Mouse (Mus musculus): ENCODE measurements around the gene Pdik1l. TPM values are rescaled to one million over a fixed set of nuclear protein-coding genes. Genes with fewer than 3 reads are reported as not detected.
A peak's percentile ranks its signal among the peaks of the same experiment; 100 is the strongest.

The Pdik1l gene
- polyA plus RNA-seq, 1 experiment, result 7.8 TPM

DNA sequence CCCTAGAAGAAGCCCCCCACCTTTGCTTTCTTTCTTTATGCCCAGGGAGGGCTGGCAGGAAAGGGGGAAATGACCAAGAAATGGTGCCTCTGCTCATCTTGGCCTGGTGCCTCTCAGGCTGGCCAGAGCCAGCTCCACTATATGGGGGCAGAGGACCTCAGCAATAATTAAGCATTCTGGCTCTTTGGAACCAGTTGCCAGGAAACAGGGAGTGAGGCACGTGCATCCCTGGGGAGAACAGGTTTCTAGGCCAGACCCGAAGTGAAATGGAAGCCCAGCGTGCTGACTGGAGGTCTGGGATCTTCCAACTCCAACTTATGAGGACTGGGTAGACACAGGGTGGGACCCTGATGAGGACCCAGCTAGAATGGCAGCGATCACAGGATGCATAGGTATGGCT is 41.4 kb downstream of the Pdik1l start:
- Histone ChIP-seq H3K27ac (replicated peaks; ENCODE audit: low read depth, low read length) (no peak overlapping the region), H3K4me1 (ENCODE audit: control insufficient read depth, insufficient read depth, insufficient read length, low read length) (peaks cover 5% of the 10 kb centered on the region), H3K4me3 (ENCODE audit: insufficient read depth, low read depth, low read length) (no peak overlapping the region)

DNA sequence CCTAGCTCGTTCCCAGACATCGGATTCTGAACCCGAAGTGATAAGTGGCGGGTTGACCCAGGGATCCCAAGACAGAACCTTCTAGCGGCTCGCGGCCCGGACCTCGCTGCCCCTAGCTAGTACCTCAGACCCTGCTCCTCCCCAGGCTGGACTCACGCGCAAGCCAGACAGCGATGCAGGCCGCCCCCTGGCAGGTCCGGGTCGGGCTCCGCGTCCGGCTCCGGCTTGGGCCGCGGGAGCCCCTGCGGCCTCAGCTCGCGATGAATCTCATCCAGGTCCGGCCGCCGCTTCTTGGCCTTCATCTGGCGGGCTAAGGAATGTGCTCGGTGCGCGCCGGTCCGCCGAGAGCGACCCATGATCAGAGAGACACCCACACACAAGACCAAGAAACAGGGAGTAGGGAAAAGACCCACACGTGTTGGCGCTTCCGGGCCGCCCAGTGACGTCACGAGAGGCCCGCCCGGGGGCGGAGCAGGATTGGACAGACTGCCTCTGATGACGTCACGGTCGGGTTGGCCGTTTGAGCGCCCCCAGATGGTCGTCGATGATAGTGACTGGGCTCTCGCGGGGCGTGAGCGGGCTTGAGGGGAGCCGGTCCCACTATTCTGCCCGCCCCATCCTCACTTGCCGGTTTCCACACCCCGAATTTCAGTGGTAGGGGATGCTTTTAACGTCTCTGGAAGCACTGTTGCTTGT is 42.4 kb downstream of the Pdik1l start, which contains the start of gene Zfp593:
Zfp593 (minus strand) TSS at position 445 of the 696 bp plus-strand sequence.
- Histone ChIP-seq H3K27ac (replicated peaks; ENCODE audit: low read depth, low read length) (no peak within 1 kb of the TSS), H3K4me1 (ENCODE audit: control insufficient read depth, insufficient read depth, insufficient read length, low read length) (peaks cover 5% of the 10 kb centered on the region), H3K4me3 (ENCODE audit: insufficient read depth, low read depth, low read length) (peak within 1 kb of the TSS; percentile 93)

DNA sequence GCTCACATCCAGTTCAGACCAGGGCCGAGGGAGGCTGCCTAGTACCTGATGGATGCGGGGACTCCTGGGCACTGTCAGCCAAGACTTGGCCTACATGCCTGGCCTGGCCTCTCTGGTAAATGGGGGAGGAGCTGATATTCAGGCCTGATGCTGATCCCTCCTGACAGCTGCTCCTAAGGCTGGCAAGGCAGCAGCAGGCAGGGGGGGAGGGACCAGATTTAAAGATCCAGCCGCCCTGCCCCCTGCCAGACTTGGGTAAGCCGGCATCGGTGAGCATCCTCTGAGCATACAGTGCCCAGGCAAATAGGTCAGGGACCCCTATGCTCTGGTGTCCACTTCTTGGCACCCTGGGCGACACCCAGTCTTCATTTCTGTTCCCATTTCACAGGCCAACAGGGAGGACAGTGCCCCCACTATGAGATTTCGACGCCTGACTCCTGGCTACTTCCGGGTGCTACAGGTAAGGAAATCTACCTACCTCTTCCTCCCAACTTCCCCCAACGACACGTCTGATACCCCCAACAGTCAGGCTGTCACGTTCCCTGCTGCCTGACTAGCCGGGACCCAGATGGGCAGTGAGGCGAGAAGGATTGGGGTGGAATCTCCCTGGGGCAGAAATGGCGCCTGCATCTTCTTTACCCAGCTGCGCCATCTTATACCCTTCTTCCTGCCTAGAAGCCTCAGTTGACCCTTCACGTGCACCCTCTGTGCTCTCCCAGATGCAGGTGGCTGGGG is 44.0 kb downstream of the Pdik1l start, which contains the start of gene E130218I03Rik:
E130218I03Rik (plus strand) TSS at position 147 of the 735 bp plus-strand sequence.
- Histone ChIP-seq H3K4me1 (ENCODE audit: control insufficient read depth, insufficient read depth, insufficient read length, low read length) (peaks cover 5% of the 10 kb centered on the region), H3K27ac (replicated peaks; ENCODE audit: low read depth, low read length) (no peak within 1 kb of the TSS), H3K4me3 (ENCODE audit: insufficient read depth, low read depth, low read length) (peak within 1 kb of the TSS; percentile 93)

DNA sequence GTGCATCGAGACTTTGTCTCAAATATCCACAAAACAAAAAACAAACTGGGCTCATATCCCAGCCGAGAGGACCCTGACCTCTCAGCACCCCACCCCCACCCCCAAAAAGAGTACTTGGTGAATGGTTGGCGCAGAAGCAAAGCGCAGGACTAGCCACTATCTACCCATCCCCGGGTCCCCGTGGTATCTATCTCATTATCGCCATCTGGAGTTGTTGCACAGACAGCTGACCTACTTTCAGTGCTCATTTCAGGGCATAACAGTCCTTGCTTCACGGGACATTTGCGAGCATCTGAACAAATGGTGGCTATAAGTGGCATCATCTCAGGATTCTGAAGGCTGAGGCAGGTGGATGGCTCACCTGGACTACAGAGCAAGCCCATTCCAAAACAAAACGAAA is 49.0 kb downstream of the Pdik1l start:
- Histone ChIP-seq H3K4me3 (ENCODE audit: insufficient read depth, low read depth, low read length) (no peak overlapping the region), H3K4me1 (ENCODE audit: control insufficient read depth, insufficient read depth, insufficient read length, low read length) (no peaks in the 10 kb centered on the region), H3K27ac (replicated peaks; ENCODE audit: low read depth, low read length) (no peak overlapping the region)

DNA sequence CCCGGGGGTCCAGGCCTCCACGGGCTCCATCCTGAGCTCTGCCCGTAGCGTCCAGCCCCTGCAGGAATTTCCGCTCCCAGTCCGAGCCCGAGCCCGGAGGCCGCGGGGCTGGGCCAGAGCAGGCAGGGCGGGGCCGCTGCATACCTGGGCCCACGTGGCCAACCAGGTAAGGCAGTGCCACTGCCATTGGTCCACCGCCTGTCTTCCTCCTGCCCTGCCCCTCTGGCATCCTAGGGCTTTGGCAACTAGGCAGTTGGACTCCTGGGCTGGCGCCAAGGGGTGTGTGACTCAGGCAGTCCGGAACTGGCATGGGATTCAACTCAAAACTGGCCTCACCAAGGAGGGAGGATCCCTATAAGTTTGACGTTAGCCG is 49.4 kb downstream of the Pdik1l start, which contains the start of gene Cnksr1:
Cnksr1 (minus strand) TSS at position 121 of the 373 bp plus-strand sequence.
- H3K4me3 ChIP-seq (ENCODE audit: insufficient read depth, low read depth, low read length), result no peak within 1 kb of the TSS; the same call in 1 of the 2 replicates
- H3K27ac ChIP-seq (replicated peaks; ENCODE audit: low read depth, low read length), result no peak within 1 kb of the TSS
- no peaks in the 10 kb centered on the region for H3K4me1 ChIP-seq (ENCODE audit: control insufficient read depth, insufficient read depth, insufficient read length, low read length)

DNA sequence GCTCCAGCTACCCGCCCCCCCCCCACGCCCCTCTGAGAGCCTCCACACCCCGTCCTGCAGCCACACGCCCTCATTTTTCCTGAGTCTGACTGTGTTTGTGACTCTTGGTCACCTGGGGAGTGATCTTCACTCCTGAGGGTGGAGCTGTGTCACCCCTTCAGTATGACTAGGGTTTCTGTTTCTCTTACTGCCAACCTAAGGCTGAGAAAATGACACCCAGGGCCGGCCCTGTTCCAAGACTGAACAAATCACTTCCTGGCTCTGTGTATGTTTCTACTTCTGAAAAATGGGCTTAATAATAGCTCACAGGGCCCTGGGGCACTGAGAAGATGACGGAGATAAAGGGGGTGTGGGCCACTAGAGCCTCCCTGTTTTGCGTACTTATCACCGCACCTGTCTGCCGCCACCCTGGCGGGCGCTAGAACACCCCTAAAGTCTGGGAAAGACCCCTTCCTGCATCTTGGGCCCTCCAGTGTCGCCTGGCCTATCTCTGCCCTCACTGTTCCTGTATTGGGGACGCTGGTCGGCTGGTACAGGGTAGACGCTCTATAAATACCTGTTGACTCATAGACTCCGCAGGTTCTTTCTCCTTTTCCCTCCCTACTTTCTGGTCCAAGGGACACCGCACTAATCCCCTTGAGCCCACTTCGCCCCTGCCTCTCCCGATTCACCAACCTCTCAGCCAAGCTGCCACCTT is 50.0 kb downstream of the Pdik1l start:
- H3K4me3 ChIP-seq (ENCODE audit: insufficient read depth, low read depth, low read length), result no peak overlapping the region; the same call in 1 of the 2 replicates
- no peak overlapping the region for H3K27ac ChIP-seq (replicated peaks; ENCODE audit: low read depth, low read length)

DNA sequence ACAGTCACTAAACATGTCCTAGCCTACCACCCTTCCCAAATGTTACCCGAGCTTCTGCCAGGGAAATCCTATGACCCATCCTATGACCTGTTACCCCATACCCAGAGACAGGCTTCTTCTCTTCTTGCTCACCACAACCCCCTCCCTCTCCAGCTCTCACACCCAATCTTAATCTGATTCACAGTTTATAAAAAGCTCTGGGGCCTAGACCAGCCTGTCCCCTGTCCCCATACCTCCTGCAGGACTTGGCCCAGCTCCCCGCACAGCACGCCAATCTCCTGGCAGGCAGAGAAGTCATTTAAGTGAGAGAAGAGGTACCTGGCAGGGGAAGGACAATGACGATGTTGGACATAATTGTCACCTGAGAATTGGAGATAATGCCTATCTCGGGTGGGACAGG is 52.8 kb downstream of the Pdik1l start:
- H3K27ac ChIP-seq (replicated peaks; ENCODE audit: low read depth, low read length), result no peak overlapping the region
- H3K4me1 ChIP-seq (ENCODE audit: control insufficient read depth, insufficient read depth, insufficient read length, low read length), result no peaks in the 10 kb centered on the region
- no peak overlapping the region for H3K4me3 ChIP-seq (ENCODE audit: insufficient read depth, low read depth, low read length)

More for the DNA sequence above, 50.0 kb downstream of the Pdik1l start:
- no peaks in the 10 kb centered on the region for H3K4me1 ChIP-seq (ENCODE audit: control insufficient read depth, insufficient read depth, insufficient read length, low read length)

DNA sequence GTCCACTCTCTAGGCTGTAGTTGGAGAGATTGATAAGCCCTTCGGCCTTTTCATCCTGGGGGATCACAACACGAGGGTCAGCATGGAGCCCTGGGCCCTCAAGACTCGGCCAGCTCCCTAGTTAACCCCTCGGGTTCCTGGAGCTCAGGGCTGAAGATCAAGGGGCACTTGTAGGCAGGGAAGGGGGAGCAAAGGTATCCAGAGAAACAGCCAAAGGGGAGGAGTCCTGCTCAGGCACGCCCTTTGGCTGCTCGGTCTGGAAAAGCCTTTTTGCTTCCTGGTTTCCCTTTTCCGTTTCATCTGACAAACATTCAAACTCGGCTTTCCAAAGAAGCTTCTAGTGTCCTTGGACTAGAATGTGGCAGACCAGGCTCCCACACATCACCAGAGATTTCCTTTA is 57.3 kb downstream of the Pdik1l start:
- Histone ChIP-seq H3K4me1 (ENCODE audit: control insufficient read depth, insufficient read depth, insufficient read length, low read length) (no peaks in the 10 kb centered on the region), H3K27ac (replicated peaks; ENCODE audit: low read depth, low read length) (no peak overlapping the region), H3K4me3 (ENCODE audit: insufficient read depth, low read depth, low read length) (no peak overlapping the region)

DNA sequence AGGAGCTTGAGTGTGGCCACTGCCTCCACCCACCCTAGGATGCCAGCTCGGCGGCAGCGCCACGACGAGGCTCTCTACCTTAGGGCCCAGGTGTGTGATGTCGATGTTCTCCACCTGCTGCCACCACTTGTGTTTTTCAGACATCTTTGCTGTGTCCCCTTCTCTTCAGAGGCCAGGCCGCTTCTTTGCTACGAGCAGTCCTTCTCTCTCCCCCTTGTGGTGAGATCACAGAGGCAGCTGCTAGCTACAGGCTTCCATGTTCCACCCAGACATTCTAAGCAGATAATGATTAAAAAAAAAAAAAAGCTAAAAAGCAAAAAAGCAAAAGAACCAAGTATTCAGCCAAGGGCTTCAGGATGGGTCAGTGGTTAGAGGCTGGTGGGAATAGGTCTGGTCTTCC is 60.5 kb downstream of the Pdik1l start, which contains the start of gene Catsper4:
Catsper4 (minus strand) TSS at position 190 of the 400 bp plus-strand sequence.
- Histone ChIP-seq H3K4me1 (ENCODE audit: control insufficient read depth, insufficient read depth, insufficient read length, low read length) (no peaks in the 10 kb centered on the region), H3K27ac (replicated peaks; ENCODE audit: low read depth, low read length) (no peak within 1 kb of the TSS), H3K4me3 (ENCODE audit: insufficient read depth, low read depth, low read length) (no peak within 1 kb of the TSS)

Other genes starting within 250 kb of the Pdik1l start
- not detected in 2 replicates for gene Zfp683, start 234.1 kb downstream of the Pdik1l start, polyA plus RNA-seq (2012; ENCODE audit: insufficient read depth, insufficient read length, missing spikeins)
- gene Crybg2, start 227.1 kb downstream of the Pdik1l start, polyA plus RNA-seq (2012; ENCODE audit: insufficient read depth, insufficient read length, missing spikeins), result not detected in 2 replicates
- 14.0 and 16.8 TPM in 2 replicates for gene Cd52, start 192.8 kb downstream of the Pdik1l start, polyA plus RNA-seq (2012; ENCODE audit: insufficient read depth, insufficient read length, missing spikeins)
- gene Ubxn11, start 185.3 kb downstream of the Pdik1l start, polyA plus RNA-seq (2012; ENCODE audit: insufficient read depth, insufficient read length, missing spikeins), result 2.1 TPM in 1 of 2 replicates, not detected in the other
- 39.0 and 44.7 TPM in 2 replicates for gene Sh3bgrl3, start 159.1 kb downstream of the Pdik1l start, polyA plus RNA-seq (2012; ENCODE audit: insufficient read depth, insufficient read length, missing spikeins)
- 4.9 and 10.0 TPM in 2 replicates for gene Cep85, start 100.8 kb downstream of the Pdik1l start, polyA plus RNA-seq (2012; ENCODE audit: insufficient read depth, insufficient read length, missing spikeins)
- not detected in 2 replicates for gene Gm7534, start 84.9 kb downstream of the Pdik1l start, polyA plus RNA-seq (2012; ENCODE audit: insufficient read depth, insufficient read length, missing spikeins)
- not detected in 2 replicates for gene Catsper4, start 60.5 kb downstream of the Pdik1l start, polyA plus RNA-seq (2012; ENCODE audit: insufficient read depth, insufficient read length, missing spikeins)
- 0.63 TPM in 1 of 2 replicates, not detected in the other for gene Cnksr1, start 49.5 kb downstream of the Pdik1l start, polyA plus RNA-seq (2012; ENCODE audit: insufficient read depth, insufficient read length, missing spikeins)
- gene E130218I03Rik, start 44.2 kb downstream of the Pdik1l start, polyA plus RNA-seq (2012; ENCODE audit: insufficient read depth, insufficient read length, missing spikeins), result not detected in 2 replicates
- gene Zfp593, start 42.3 kb downstream of the Pdik1l start, polyA plus RNA-seq (2012; ENCODE audit: insufficient read depth, insufficient read length, missing spikeins), result 2.8 and 3.1 TPM in 2 replicates
- gene Gm30191, start 41.0 kb downstream of the Pdik1l start, polyA plus RNA-seq (2012; ENCODE audit: insufficient read depth, insufficient read length, missing spikeins), result not detected in 2 replicates
- 2.5 and 2.8 TPM in 2 replicates for gene Grrp1, start 33.8 kb downstream of the Pdik1l start, polyA plus RNA-seq (2012; ENCODE audit: insufficient read depth, insufficient read length, missing spikeins)
- gene Trim63, start 27.2 kb upstream of the Pdik1l start, polyA plus RNA-seq (2012; ENCODE audit: insufficient read depth, insufficient read length, missing spikeins), result 1.2 and 2.4 TPM in 2 replicates
- gene Slc30a2, start 55.3 kb upstream of the Pdik1l start, polyA plus RNA-seq (2012; ENCODE audit: insufficient read depth, insufficient read length, missing spikeins), result not detected in 2 replicates
- gene Extl1, start 96.0 kb upstream of the Pdik1l start, polyA plus RNA-seq (2012; ENCODE audit: insufficient read depth, insufficient read length, missing spikeins), result 0.52 and 1.0 TPM in 2 replicates
- 12.3 and 17.4 TPM in 2 replicates for gene Pafah2, start 108.4 kb upstream of the Pdik1l start, polyA plus RNA-seq (2012; ENCODE audit: insufficient read depth, insufficient read length, missing spikeins)
- 3.3 and 8.3 TPM in 2 replicates for gene Stmn1, start 180.4 kb upstream of the Pdik1l start, polyA plus RNA-seq (2012; ENCODE audit: insufficient read depth, insufficient read length, missing spikeins)
- 5.9 and 7.6 TPM in 2 replicates for gene Paqr7, start 208.8 kb upstream of the Pdik1l start, polyA plus RNA-seq (2012; ENCODE audit: insufficient read depth, insufficient read length, missing spikeins)
- gene Aunip, start 223.1 kb upstream of the Pdik1l start, polyA plus RNA-seq (2012; ENCODE audit: insufficient read depth, insufficient read length, missing spikeins), result not detected in 2 replicates
- 89.6 and 106 TPM in 2 replicates for gene Mtfr1l, start 247.5 kb upstream of the Pdik1l start, polyA plus RNA-seq (2012; ENCODE audit: insufficient read depth, insufficient read length, missing spikeins)

Measured in brown adipose tissue, adult 24 weeks (tissue).